Mouse (Mus musculus) CH12.LX (cell line): ENCODE data around the gene Asb18. TPM values are rescaled to one million over a fixed set of nuclear protein-coding genes. Genes with fewer than 3 reads are reported as not detected.

Source experiments
- DNase-seq: peaks from one replicate; pipeline ENCODE4 v3.0.0-alpha.2; 2013; ENCODE audit errors: extremely low read depth
- H3K27ac ChIP-seq: 2 replicates; pipeline ENCODE4 v1.5.1; 2012; ENCODE audit warnings: low read depth, mild to moderate bottlenecking, control low read depth, moderate library complexity; ENCODE audit not compliant: insufficient read depth
- H3K27me3 ChIP-seq: replicated peaks from 2 replicates; pipeline ENCODE3; 2012; ENCODE audit warnings: inconsistent platforms
- H3K36me3 ChIP-seq, 2 experiments: replicated peaks in 1 of 2; 2 replicates each; pipeline versions ENCODE3 to v1.6.1; 2012; ENCODE audit warnings: inconsistent platforms in 1 of 2, low read length in 1 of 2, mild to moderate bottlenecking in 1 of 2, mixed read lengths in 1 of 2, moderate library complexity in 1 of 2; ENCODE audit not compliant: control insufficient read depth in 1 of 2, insufficient read depth in 1 of 2
- H3K4me1 ChIP-seq, 2 experiments: 2 replicates each; pipeline ENCODE4 v1.6.1; 2012; ENCODE audit warnings: inconsistent platforms in 1 of 2, moderate library complexity in 1 of 2; ENCODE audit not compliant: insufficient read depth in 2 of 2, control insufficient read depth in 1 of 2
- H3K4me2 ChIP-seq: 2 replicates; pipeline ENCODE4 v1.6.1; 2012; ENCODE audit warnings: low read depth, mild to moderate bottlenecking, control low read depth; ENCODE audit not compliant: poor library complexity, insufficient read depth, severe bottlenecking
- H3K4me3 ChIP-seq, 3 experiments: fragments of 150-350 bp in 1 of 3; sonication (generic) in 1 of 3; replicated peaks in 1 of 3; 2 replicates each; pipeline versions ENCODE3 to v1.5.1; 2011 to 2012; ENCODE audit warnings: low read depth in 2 of 3, low read length in 2 of 3, mild to moderate bottlenecking in 2 of 3, moderate library complexity in 2 of 3, control low read depth in 1 of 3, improper control_type of control experiment in 1 of 3, inconsistent platforms in 1 of 3, mixed read lengths in 1 of 3; ENCODE audit not compliant: poor library complexity in 1 of 3
- H3K79me2 ChIP-seq: replicated peaks from 2 replicates; pipeline ENCODE4 v1.6.1; 2012; ENCODE audit warnings: mild to moderate bottlenecking, moderate library complexity; ENCODE audit not compliant: control insufficient read depth, poor library complexity, insufficient read depth, severe bottlenecking; ENCODE audit errors: extremely low read depth
- H3K9ac ChIP-seq: 2 replicates; pipeline ENCODE4 v1.6.1; 2012; ENCODE audit warnings: low read depth, mild to moderate bottlenecking, control low read depth, moderate library complexity; ENCODE audit not compliant: insufficient read depth
- H3K9me3 ChIP-seq: replicated peaks from 2 replicates; pipeline ENCODE3; 2012; ENCODE audit warnings: low read length, inconsistent platforms, mixed read lengths
- BHLHE40 ChIP-seq: IDR thresholded peaks from 2 replicates; pipeline ENCODE4 v1.6.1; 2011; ENCODE audit warnings: mild to moderate bottlenecking, low read depth, low read length, improper control_type of control experiment
- CHD1 ChIP-seq: IDR thresholded peaks from 2 replicates; pipeline ENCODE4 v1.6.1; 2012; ENCODE audit warnings: low read depth, low read length, improper control_type of control experiment, inconsistent platforms
- CHD2 ChIP-seq: IDR thresholded peaks from 2 replicates; pipeline ENCODE4 v1.6.1; 2011; ENCODE audit warnings: low read length, improper control_type of control experiment
- CTCF ChIP-seq, 2 experiments: IDR thresholded peaks in 1 of 2; conservative IDR thresholded peaks in 1 of 2; 2 replicates each; pipeline ENCODE4 v1.5.1; 2011 to 2012; ENCODE audit warnings: low read depth in 2 of 2, low read length in 2 of 2, improper control_type of control experiment in 1 of 2, inconsistent platforms in 1 of 2, mild to moderate bottlenecking in 1 of 2, moderate library complexity in 1 of 2
- E2F4 ChIP-seq: IDR thresholded peaks from 2 replicates; pipeline ENCODE4 v1.6.1; 2011; ENCODE audit warnings: low read depth, low read length, improper control_type of control experiment; ENCODE audit not compliant: insufficient replicate concordance
- ELF1 ChIP-seq: IDR thresholded peaks from 2 replicates; pipeline ENCODE4 v1.6.1; 2014; ENCODE audit warnings: low read depth, mild to moderate bottlenecking, inconsistent platforms, low read length, improper control_type of control experiment
- GABPA ChIP-seq: IDR thresholded peaks from 2 replicates; pipeline ENCODE4 v1.6.1; 2012; ENCODE audit warnings: low read depth, low read length, improper control_type of control experiment, inconsistent platforms; ENCODE audit not compliant: insufficient replicate concordance
- HCFC1 ChIP-seq: IDR thresholded peaks from 2 replicates; pipeline ENCODE4 v1.6.1; 2012; ENCODE audit warnings: low read depth, mild to moderate bottlenecking, inconsistent platforms, low read length, improper control_type of control experiment
- IRF4 ChIP-seq: IDR thresholded peaks from 2 replicates; pipeline ENCODE4 v1.6.1; 2014; ENCODE audit warnings: low read depth, mild to moderate bottlenecking, inconsistent platforms, low read length, improper control_type of control experiment
- JUN ChIP-seq: IDR thresholded peaks from 2 replicates; pipeline ENCODE4 v1.6.1; 2011; ENCODE audit warnings: low read depth, mild to moderate bottlenecking, low read length, improper control_type of control experiment, moderate library complexity; ENCODE audit not compliant: insufficient read depth
- JUND ChIP-seq: conservative IDR thresholded peaks from 2 replicates; pipeline ENCODE4 v1.6.1; 2011; ENCODE audit warnings: low read depth, low read length, improper control_type of control experiment
- KAT2A ChIP-seq: IDR thresholded peaks from 2 replicates; pipeline ENCODE4 v1.6.1; 2012; ENCODE audit warnings: low read length, improper control_type of control experiment, inconsistent platforms; ENCODE audit not compliant: insufficient replicate concordance
- MAZ ChIP-seq: IDR thresholded peaks from 2 replicates; pipeline ENCODE4 v1.6.1; 2012; ENCODE audit warnings: low read depth, mild to moderate bottlenecking, inconsistent platforms, low read length, improper control_type of control experiment, moderate library complexity
- MEF2A ChIP-seq: IDR thresholded peaks from 2 replicates; pipeline ENCODE4 v1.6.1; 2014; ENCODE audit warnings: low read depth, mild to moderate bottlenecking, inconsistent platforms, low read length, improper control_type of control experiment, borderline replicate concordance
- MYC ChIP-seq: IDR thresholded peaks from 2 replicates; pipeline ENCODE4 v1.6.1; 2011; ENCODE audit warnings: low read depth, mild to moderate bottlenecking, improper control_type of control experiment, low read length
- NELFE ChIP-seq: IDR thresholded peaks from 2 replicates; pipeline ENCODE4 v1.6.1; 2011; ENCODE audit warnings: low read depth, low read length, improper control_type of control experiment
- NRF1 ChIP-seq: IDR thresholded peaks from 2 replicates; pipeline ENCODE4 v1.6.1; 2014; ENCODE audit warnings: low read depth, mild to moderate bottlenecking, inconsistent platforms, low read length, improper control_type of control experiment, moderate library complexity
- POLR2A ChIP-seq: IDR thresholded peaks from 2 replicates; pipeline ENCODE4 v1.6.1; 2011; ENCODE audit warnings: low read depth, mild to moderate bottlenecking, improper control_type of control experiment, low read length
- POLR2AphosphoS2 ChIP-seq: IDR thresholded peaks from 2 replicates; pipeline ENCODE4 v1.6.1; 2011; ENCODE audit warnings: low read depth, low read length, improper control_type of control experiment
- RCOR1 ChIP-seq: conservative IDR thresholded peaks from 2 replicates; pipeline ENCODE4 v1.6.1; 2012; ENCODE audit warnings: low read depth, mild to moderate bottlenecking, inconsistent platforms, low read length, improper control_type of control experiment
- SIN3A ChIP-seq: IDR thresholded peaks from 2 replicates; pipeline ENCODE4 v1.6.1; 2012; ENCODE audit warnings: low read length, improper control_type of control experiment, inconsistent platforms
- SMC3 ChIP-seq: IDR thresholded peaks from 2 replicates; pipeline ENCODE4 v1.6.1; 2011; ENCODE audit warnings: low read depth, low read length, improper control_type of control experiment
- TBP ChIP-seq: conservative IDR thresholded peaks from 2 replicates; pipeline ENCODE4 v1.6.1; 2011; ENCODE audit warnings: low read depth, low read length, improper control_type of control experiment
- TCF12 ChIP-seq: IDR thresholded peaks from 2 replicates; pipeline ENCODE4 v1.6.1; 2014; ENCODE audit warnings: low read depth, mild to moderate bottlenecking, inconsistent platforms, low read length, improper control_type of control experiment
- UBTF ChIP-seq: IDR thresholded peaks from 2 replicates; pipeline ENCODE4 v1.6.1; 2012; ENCODE audit warnings: low read depth, mild to moderate bottlenecking, inconsistent platforms, low read length, improper control_type of control experiment, moderate library complexity
- USF1 ChIP-seq: IDR thresholded peaks from 2 replicates; pipeline ENCODE4 v1.6.1; 2014; ENCODE audit warnings: low read depth, mild to moderate bottlenecking, inconsistent platforms, low read length, improper control_type of control experiment
- ZKSCAN1 ChIP-seq: IDR thresholded peaks from 2 replicates; pipeline ENCODE4 v1.6.1; 2012; ENCODE audit warnings: low read depth, inconsistent platforms, low read length, improper control_type of control experiment, borderline replicate concordance
- ZMIZ1 ChIP-seq: IDR thresholded peaks from 2 replicates; pipeline ENCODE4 v1.6.1; 2012; ENCODE audit warnings: low read depth, mild to moderate bottlenecking, inconsistent platforms, low read length, improper control_type of control experiment
- dilution Hi-C: fragments of 300-500 bp; cut with MboI; formaldehyde crosslinking; loops from 2 replicates; pipeline ENCODE4 v1.14.3; 2020; ENCODE audit warnings: low sequenced_read_pairs; ENCODE audit not compliant: extremely low pct_unique_long_range_greater_than_20kb, extremely low pct_ligation_motif_present
- in situ Hi-C: fragments of 300-500 bp; cut with MboI; formaldehyde crosslinking; loops from 3 replicates; pipeline ENCODE4 v1.14.3; 2019; ENCODE audit warnings: low sequenced_read_pairs, low pct_ligation_motif_present, low pct_unique_long_range_greater_than_20kb, mixed read lengths
- polyA plus RNA-seq: library from polyadenylated mRNA; unstranded; fragments of >175 nt; gene quantifications from 2 replicates; pipeline ENCODE4 v1.2.1, GENCODE M21; 2012; ENCODE audit warnings: low read depth; ENCODE audit not compliant: insufficient read length
- total RNA-seq, 2 experiments: library from RNA; depleted of rRNA; stranded (reverse); fragments of 300-350 nt in 1 of 2; fragments of >200 nt in 1 of 2; gene quantifications; 2 replicates each; pipeline ENCODE4 v1.2.3; 2012 to 2014

The Asb18 gene
- total and polyA plus RNA-seq, 3 experiments, result not detected

- H3K4me1 ChIP-seq, result no peaks in the 10 kb centered on the region
- dilution Hi-C loops, result no loop called here
- no peak for DNase-seq
- no peaks in the 10 kb centered on the region for H3K79me2 ChIP-seq
- H3K36me3 ChIP-seq, result no peaks in the 10 kb centered on the region
- in situ Hi-C loops, result no loop called here
- H3K27me3 ChIP-seq, result no peaks in the 10 kb centered on the region
- H3K27ac ChIP-seq, result no peak overlapping the region
- H3K4me3 ChIP-seq, result no peak overlapping the region
- H3K9me3 ChIP-seq, result peaks cover 95% of the 10 kb centered on the region
- H3K9ac ChIP-seq, result no peak overlapping the region
- no peak overlapping the region for H3K4me2 ChIP-seq
- no peak for TF ChIP-seq MYC
- TF ChIP-seq ELF1, result no peak
- no peak for TF ChIP-seq CHD2
- TF ChIP-seq BHLHE40, result no peak
- no peak for TF ChIP-seq NRF1
- no peak for TF ChIP-seq NELFE
- no peak for TF ChIP-seq SIN3A
- no peak for TF ChIP-seq JUND
- no peak for TF ChIP-seq CHD1
- TF ChIP-seq CTCF (conservative IDR thresholded peaks at IDR 0.05 in 1 of 2, IDR thresholded peaks at IDR 0.05 in 1 of 2; ENCODE audit: low read depth in 2 of 2, low read length in 2 of 2), result no peak
- no peak for TF ChIP-seq SMC3
- no peak for TF ChIP-seq POLR2A
- TF ChIP-seq HCFC1, result no peak
- no peak for TF ChIP-seq ZKSCAN1
- TF ChIP-seq TCF12, result no peak
- TF ChIP-seq POLR2AphosphoS2, result no peak
- TF ChIP-seq USF1, result no peak
- no peak for TF ChIP-seq TBP
Observed at GRCm38 (mm10) chr1:89921806-89922205, 92.7 kb downstream of the Asb18 start.

GRCm38 (mm10) chr1:89919206-89919605 lies 95.3 kb downstream of the Asb18 start:
- Histone ChIP-seq H3K4me3 (no peak overlapping the region), H3K4me1 (no peaks in the 10 kb centered on the region), H3K36me3 (no peaks in the 10 kb centered on the region), H3K9me3 (peaks cover 71% of the 10 kb centered on the region), H3K27me3 (no peaks in the 10 kb centered on the region), H3K4me2 (no peak overlapping the region), H3K27ac (no peak overlapping the region), H3K79me2 (no peaks in the 10 kb centered on the region), H3K9ac (no peak overlapping the region)
- DNase-seq, result no peak
- TF ChIP-seq NELFE (no peak), JUN (no peak), UBTF (no peak), RCOR1 (no peak), MAZ (no peak), GABPA (no peak), IRF4 (no peak), CTCF (conservative IDR thresholded peaks at IDR 0.05 in 1 of 2, IDR thresholded peaks at IDR 0.05 in 1 of 2; ENCODE audit: low read depth in 2 of 2, low read length in 2 of 2) (no peak), MEF2A (no peak), CHD1 (no peak), USF1 (no peak), KAT2A (no peak), POLR2A (no peak), E2F4 (no peak), CHD2 (no peak), JUND (no peak), ZMIZ1 (no peak)
- in situ Hi-C loops, result no loop called here
- dilution Hi-C loops, result no loop called here
